Mouse (Mus musculus) lung, postnatal 10 days (tissue): ENCODE results near the gene Ctla4.
A peak's percentile ranks its signal among the peaks of the same experiment; 100 is the strongest.

Experiments used
- DNase-seq: peaks from one replicate; pipeline ENCODE4 v3.0.0; 2021

The Ctla4 gene

GRCm38 (mm10) chr1:60930397-60930796 lies 43.6 kb downstream of the Ctla4 start:
- no peak for DNase-seq

- no peak for DNase-seq
These were observed 49.3 kb downstream of the Ctla4 start for GRCm38 (mm10) chr1:60935968-60936581.

DNA sequence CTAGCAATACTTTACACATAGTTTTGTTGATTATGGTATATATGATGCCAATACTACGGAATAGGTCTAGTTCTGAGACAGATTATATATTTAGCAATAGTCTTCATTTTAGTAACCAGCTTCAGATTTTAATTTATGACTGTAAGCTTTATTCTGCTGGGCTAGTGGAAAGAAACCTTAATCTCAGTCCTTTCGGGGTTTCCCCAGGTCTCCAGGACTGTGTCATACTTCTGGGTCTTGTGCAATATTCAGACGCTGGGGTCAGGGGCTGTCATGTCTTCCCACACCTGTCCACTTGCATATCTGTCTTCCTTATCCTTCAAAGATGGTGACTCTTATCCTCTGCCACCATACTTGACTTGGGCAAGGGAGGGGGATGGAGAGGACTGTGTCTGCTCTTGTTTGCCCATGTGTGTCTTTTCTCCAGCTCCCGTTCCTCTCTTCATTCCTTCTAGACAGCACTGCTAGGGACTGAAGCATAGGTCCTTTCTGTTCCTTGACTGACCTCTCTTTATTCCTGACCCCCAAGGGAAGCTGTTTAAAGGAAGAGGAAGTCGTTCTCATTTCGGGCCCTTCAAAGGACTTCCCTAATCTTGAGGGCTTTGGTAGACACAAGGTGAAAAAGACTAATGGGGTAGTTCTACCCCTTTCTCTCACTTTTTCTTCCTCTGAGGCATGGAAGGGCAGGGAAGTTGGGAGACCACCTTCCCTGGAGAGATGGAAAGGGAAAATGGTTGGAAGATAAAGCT lies 50.3 kb downstream of the Ctla4 start:
- no peak for DNase-seq

DNA sequence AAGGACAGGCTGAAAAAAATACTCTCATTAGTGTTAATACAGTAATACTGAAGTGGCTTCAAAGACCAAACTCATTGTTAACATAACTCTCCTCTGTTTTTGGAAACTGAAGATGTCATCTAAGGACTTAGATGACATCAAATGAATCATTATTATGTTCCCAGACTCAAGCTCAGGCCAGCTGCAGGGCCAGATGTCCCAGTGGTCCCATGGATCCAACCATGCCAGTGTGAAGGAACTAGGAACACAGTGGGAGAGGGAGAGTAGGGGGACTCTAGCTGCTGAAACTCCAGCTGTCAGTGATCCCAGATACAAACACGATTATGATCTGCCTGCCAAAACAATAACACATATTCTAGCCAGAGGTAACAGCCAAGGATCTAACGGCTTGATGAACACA lies 51.5 kb downstream of the Ctla4 start:
- peak; percentile 6 for DNase-seq

- DNase-seq: no peak
These were observed 52.2 kb downstream of the Ctla4 start for GRCm38 (mm10) chr1:60938974-60939373.

- DNase-seq: no peak
These were observed 53.2 kb downstream of the Ctla4 start for GRCm38 (mm10) chr1:60940023-60940422.

- no peak for DNase-seq
These were observed 53.8 kb downstream of the Ctla4 start for GRCm38 (mm10) chr1:60940620-60941019.

DNA sequence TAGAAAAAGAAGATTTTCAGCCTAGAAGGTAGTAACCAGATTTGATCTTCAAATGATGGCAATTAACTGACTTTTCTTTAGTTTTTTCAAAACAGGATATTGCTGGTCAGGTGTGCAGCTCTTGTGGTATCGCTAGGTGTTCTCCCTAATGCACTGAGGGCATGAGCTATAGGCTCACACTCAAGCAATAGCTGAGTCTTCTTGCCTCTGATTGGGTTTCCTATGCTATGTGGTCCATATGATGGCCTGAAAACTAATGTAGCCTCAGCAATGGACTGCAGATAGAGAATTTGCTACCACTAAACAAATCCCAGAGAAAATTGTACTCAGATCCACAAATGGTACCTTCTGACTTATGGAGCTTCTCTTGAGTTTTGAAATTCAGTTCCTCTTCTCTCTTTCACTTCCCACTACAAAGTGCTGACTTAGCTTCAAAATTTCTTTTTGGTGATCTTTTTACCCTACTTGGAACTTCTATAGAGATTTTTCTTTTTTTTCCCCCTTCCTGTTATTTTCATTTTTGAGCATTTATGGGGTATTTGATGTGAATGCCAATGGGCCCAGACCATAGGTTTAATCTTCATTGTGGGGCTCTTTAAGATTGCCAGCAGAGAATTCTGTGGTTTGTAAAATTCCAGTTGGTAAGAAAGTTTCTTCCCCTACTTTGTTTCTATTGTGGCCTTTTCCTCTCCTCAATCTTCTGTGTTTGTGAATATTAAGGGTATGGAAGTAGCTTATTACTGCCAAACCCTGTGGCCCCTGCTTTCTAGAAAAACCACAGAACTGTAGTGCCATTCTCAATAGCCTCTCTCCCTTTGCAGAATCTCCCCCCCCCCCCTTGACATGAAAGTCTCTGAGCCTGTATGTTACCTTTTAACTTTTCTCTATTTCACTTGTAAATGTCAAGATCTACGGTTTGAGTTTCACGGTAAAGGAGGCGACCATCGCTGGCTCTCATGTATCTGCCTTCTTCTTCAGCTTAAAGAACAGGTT lies 54.6 kb downstream of the Ctla4 start:
- DNase-seq: no peak

GRCm38 (mm10) chr1:60942921-60943320 lies 56.1 kb downstream of the Ctla4 start:
- no peak for DNase-seq

DNA sequence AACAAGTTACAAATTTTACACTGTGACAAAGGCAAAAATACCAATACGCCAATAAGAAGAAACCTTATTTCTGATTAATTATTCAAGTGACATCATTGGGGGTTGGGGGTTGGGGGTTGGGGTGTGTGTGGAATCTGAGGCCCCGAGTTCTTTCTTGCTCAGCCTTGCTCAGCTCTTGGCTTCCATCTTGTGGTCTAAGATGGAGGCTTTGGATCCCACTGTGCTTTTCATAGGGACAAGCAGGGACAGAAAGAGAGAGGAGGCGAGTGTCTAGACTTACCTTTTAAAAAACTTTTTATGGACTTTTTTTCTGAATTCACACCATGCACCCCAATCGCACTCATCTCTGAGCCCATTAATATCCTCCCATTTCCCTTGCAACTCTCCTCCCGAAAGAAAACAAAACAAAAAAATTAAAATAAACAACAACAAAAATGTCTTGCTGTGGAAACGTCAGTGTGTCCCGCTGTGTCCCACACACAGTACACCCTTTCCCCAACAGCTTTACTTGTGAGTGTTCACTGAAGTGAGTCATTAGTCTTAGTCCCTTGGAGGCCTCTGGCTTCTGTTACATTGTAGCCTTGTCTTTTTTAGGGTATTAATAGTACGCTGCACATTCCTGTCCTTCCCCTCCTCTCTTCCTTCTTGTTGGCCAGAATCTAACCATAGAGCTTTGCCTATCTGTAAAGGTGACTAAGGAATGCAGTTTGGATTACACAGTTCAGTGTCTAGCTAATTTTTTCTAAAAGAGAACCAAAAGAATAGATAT lies 59.0 kb downstream of the Ctla4 start:
- no peak for DNase-seq

DNA sequence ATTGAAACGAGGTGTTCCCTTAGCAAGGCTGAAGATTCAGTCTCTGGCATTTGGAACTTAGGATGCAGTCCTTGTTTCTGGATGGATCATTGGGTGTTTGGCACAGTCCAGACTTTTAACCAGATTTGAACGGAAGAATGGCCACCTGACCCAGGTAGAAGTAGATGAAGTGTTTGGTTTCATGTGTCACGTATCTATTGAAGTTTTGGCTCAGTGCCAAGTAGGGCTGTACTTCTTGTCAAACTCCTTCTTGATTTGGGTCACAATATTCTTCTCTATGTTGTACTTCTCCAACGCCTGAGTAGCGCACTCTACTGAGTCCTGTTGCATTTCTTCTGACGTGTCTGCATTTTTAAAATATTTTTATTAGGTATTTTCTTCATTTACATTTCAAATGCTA lies 61.3 kb downstream of the Ctla4 start:
- DNase-seq: no peak

- DNase-seq: no peak
These were observed 66.2 kb downstream of the Ctla4 start for GRCm38 (mm10) chr1:60952958-60953357.

GRCm38 (mm10) chr1:60953686-60954085 lies 66.9 kb downstream of the Ctla4 start:
- no peak for DNase-seq

GRCm38 (mm10) chr1:60954759-60955158 lies 68.0 kb downstream of the Ctla4 start:
- peak; percentile 20 for DNase-seq

DNA sequence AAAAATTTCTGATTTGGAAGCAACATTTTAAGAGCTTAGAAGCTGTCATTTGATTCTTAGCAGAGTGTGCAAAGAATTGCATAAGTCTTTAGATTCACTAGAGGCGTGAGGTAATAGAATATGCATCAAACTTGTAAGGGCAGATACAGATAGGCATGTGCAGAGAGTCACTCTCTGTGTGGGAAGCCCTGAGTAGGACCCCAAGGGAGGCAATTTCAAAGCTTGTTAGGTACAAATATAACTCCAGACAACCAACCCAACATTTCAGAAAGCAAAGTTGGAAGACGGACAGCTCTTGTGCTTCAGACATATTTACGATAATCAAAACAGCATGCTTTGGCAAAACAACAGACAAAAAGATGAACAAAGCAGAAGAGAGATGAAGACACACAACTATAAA lies 68.4 kb downstream of the Ctla4 start:
- DNase-seq: no peak

- no peak for DNase-seq
These were observed 69.4 kb downstream of the Ctla4 start for GRCm38 (mm10) chr1:60956196-60956595.

DNA sequence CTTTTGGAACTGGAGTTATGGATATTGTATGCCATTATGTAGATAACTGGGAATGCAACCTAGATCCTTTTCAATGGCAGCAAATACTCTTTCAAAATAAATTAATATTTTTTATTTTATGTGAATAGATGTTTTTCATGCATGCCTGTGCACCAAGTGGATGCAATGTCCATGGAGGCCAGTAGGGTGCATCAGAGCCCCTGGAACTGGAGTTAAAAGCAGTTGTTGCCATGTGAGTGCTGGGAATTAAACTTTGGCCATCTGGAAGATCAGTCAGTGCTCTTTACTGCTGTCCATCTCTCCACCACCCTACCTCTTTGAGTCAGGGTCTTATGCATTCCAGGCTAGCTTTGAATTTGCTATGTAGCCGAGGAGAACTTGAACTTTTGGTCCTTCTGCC lies 71.5 kb downstream of the Ctla4 start:
- no peak for DNase-seq

- no peak for DNase-seq
These were observed 72.4 kb downstream of the Ctla4 start for GRCm38 (mm10) chr1:60959246-60959645.

DNA sequence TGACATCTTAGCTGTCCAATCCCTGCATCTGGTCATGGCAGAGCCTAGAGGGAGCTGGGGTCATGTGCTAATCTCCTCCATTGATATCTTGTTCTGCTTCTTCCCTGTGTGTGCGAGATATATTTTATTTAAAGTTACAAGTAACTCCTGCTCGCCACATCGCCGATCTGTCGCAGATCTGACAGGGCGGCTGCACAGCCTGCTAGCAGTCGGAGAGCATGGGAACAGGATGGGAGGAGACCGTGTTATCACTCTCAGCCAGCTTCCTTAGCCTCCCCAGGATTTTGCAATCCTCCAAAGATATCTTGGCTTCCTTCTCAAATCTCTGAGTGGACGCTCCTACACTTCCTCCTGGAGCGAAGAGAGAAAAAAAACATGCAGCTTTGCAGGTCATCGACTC lies 73.7 kb downstream of the Ctla4 start:
- peak; percentile 52 for DNase-seq

GRCm38 (mm10) chr1:60961080-60961479 lies 74.3 kb downstream of the Ctla4 start:
- peak; percentile 79 for DNase-seq

DNA sequence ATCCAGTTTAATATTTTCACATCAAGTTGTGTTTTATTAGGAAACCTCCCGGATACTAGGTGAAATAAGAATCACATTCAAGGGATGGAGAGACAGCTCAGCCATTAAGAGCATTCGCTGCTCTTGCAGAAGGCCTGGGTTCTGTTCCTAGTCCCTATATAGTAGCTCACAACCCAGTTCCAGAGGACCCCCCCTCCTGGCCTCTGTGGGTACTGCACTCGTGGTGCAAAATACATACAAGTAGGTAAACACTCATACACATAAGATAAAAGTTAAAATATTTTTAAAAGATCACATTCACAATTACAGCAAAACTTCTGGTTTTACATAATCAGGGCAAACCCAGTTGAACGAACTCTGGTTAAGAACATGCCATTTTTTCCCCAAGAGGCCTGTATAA lies 75.3 kb downstream of the Ctla4 start:
- DNase-seq: no peak
